Mouse (Mus musculus): ENCODE measurements around the gene Garnl3.
"Not testable (repeated sequence)": the region's sequence is repeated elsewhere in the genome, so short reads cannot be mapped to it uniquely, and the experiment has no call there.

The Garnl3 gene

DNA sequence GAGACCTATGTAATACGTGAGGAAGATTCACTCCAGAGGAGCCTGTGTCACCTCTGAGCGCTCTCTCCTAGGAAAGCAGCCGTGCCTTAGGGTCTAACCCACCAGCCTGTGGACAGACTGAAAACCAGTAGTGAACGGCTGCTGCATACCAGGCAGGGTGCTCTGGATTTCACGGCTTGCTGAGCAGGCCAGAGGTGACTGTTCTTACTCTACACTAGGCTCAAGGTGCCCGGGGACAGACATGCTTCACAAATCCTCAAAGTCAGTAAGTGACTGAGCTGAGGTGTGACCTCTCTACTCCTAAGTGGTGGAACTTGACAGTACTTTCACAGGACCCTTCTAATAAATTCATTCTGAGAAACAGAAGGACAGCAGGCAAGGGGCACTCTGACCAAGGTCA, 108.6 kb downstream of the Garnl3 start:
- no peak for DNase-seq (ENCODE audit: low spot score)

DNA sequence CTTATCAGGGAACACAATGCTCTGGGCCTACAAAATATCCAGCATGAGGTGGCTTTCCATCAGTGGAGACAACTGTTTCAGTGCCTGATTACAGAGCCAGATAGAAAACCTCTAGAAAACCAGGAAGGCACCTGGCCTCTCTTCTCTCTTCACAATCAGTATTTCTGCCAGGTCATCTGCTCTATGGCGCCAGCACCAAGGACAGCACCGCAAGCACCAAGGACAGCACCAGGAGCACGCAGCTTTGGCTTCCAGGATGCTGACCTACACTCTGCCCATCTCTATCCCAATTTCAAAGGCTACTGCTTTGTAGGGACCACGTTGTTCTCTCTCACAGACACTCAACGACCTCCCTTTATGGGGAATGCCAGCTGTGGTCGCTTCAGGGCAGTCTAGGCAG, 113.4 kb downstream of the Garnl3 start:
- peak; percentile 62 for DNase-seq (ENCODE audit: low spot score)

DNA sequence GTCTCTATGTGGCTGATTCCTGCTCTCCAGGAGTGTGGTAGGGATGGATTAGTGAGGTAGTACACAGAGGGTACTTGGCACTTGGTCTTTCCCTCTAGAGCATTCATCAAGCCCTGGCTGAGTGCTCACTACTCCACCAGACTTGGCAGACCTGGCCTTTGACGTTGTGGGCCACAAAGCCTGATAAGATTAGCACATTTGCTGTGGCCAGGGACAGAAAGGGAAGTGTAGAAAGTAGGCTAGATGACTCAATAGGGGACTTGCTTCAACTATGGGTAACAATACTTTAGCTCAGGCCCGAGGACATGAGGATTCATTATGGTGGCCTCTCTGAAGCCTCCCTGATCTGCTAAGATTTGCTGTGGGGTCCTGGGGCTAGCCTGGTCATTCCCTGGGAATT, 114.3 kb downstream of the Garnl3 start:
- no peak for DNase-seq (ENCODE audit: low spot score)

DNA sequence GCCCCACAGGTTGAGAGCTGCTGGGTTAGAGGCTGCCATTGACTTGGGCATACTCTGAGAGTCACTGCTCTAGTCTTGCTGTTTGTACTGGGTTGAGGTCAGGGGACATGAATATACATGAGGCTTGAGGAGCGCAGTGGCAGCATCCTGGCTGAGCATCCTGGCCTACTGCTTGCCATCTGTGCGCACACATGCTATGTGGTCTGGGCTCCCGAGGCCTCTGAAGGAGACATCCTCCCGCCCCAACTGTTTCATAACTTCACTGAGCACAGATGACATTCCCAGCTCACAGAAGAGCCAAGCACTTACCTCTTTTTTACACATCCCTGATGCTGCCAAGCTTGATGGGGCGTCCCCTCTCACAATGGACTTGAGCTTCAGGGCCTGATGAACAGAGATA, 116.6 kb downstream of the Garnl3 start:
- no peak for DNase-seq (ENCODE audit: low spot score)

DNA sequence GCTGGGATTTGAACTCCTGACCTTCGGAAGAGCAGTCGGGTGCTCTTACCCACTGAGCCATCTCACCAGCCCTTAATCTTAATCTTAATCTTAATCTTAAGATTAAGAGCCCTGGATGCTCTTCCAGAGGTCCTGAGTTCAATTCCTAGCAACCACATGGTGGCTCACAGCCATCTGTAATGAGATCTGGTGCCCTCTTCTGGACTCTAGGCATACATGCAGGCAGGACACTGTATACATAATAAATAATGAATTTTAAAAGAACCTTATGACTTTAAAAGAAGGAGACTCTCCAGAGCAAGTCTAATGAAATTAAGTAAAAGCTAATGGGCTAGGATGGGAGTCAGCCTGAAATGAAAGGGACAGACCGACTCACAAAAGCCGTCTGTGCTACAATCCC, 122.4 kb downstream of the Garnl3 start:
- DNase-seq (ENCODE audit: low spot score): not testable (repeated sequence)

DNA sequence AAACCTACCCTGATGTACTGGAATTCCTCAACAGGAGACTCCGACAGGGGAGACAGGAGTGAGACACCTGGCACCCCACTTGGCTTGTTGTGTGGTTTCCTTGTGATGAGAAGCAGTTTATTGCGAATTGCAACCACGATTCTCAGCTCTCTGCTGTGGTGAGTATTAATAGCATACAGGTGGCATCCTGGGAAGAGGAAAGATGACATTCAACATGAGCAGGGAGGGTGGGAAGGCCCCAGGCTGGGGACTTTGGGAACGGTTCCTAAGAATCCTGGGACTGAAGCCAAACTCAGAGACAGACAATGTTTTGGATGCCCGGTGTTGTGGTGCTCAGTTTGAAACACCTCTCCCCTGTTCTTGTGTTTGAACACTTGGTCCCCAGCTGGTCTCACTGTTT, 126.4 kb downstream of the Garnl3 start:
- DNase-seq (ENCODE audit: low spot score): no peak

DNA sequence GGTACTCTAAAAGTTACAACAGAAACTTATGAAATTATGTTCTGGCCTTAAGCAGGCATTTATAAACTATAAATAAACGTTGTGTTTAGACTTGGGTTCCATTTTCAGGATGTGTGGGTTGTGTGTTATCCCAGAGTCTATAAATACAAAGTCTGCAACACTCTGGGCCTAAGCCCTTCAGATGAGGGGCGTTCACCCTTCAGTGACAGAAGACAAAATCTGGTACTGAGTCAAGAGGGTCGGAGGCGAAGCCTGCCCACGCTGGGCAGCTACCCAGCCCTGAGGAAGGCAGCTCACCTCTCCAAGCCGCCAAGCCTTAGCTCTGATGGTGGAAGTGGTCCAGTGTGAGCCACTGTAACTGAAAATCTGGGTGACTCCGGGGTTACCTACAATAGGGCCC, 129.3 kb downstream of the Garnl3 start:
- DNase-seq (ENCODE audit: low spot score): no peak

DNA sequence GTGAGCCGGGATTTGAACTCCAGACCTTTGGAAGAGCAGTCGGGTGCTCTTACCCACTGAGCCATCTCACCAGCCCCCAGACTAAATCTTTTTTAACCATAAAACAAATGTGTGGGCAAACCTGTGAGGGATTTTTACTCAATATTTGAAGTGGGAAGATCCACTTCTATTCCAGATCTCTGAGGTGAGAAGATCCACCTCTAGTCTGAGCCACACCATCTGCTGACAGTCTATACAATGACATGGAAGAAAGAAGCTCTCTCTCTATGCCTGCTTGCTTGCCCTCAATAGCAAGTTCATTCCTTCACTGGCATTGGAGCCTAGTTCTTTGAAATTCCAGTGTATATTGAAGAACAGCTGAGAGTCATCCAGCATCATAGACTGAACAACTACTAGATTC, 131.7 kb downstream of the Garnl3 start:
- no peak for DNase-seq (ENCODE audit: low spot score)

DNA sequence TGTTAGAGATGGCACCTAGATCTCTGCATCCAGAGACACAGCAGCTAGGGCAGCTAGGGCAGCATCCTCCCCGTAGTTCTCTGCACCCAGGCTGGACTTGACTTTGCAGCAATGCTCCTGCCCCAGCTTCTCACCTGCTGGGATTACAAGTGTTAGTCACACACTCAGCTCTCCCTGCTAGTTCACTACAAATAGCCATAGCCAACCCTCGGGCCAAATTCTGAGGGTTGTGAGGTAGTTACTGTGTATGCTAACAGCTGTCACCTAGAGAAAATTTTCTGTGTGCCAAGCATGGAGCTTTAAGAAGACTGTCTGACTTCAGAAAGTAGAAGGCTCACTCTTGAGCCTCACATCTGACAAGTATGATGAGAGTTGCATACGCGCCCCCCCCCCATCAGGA, 133.7 kb downstream of the Garnl3 start:
- no peak for DNase-seq (ENCODE audit: low spot score)

DNA sequence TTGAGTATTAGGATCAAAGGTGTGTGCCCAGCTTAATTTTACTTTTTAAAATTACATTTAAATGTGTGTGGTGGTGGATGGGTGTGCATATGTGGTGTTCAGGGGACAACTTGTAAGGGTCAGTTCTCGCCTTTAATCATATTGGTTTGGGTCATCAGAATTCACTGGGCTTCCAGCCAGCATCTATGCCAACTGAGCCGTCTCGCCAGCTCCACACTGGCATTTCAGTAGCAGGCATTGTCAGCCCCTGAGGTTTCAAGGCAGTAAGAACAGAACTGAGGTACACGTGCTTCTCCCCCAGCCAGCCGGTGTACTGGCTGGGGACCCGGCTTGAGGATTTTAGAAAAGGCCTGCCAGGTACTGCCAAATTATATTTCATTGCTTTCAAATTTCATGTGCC, 134.4 kb downstream of the Garnl3 start:
- no peak for DNase-seq (ENCODE audit: low spot score)

DNA sequence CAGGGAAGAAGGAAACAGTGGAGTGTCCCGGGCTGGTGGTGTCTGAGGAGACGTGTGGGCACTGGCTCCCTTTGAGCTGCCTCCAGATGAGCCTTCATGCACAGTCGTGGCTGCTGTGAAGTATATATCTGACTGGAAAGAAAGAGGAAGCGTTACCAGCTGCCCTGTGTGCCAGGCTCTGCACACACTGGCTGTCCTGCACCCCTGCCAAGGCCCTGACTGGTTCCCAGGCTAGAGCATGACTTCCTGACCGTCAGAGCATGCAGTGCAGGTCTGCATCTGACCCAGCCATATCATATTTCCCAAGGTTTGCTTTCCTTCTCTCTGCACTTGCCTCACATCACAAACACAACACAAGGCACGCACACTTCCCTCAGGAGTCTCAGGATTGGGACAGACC, 139.3 kb downstream of the Garnl3 start:
- no peak for DNase-seq (ENCODE audit: low spot score)

DNA sequence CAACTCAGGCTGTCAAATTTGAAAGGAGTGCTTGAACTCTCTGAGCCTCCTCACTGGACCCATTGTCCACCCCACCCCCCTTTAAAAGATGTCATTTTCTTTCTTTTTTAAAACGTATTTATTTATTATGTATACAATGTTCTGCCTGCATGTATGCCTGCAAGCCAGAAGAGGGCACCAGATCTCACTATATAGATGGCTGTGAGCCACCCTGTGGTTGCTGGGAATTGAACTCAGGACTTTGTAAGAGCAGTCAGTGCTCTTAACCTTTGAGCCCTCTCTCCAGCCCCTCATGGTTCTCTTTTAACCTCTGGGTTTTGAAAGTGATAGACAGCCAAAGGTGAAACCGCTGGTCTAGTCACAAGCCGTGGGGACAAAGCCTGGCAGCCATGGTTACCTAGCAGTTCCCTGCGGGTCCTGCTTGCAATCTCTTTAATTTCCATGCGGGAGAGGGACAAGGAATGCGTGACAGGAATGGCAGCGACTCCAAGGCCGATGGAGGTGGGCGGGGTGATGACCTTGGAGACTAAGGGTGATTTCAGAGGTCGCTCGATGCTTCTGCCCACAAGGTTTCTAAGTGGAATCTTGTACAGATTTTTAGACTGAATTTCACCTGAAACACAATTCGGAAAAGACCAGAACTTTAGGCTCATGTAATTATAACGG, 141.2 kb downstream of the Garnl3 start:
- DNase-seq (ENCODE audit: low spot score): no peak

DNA sequence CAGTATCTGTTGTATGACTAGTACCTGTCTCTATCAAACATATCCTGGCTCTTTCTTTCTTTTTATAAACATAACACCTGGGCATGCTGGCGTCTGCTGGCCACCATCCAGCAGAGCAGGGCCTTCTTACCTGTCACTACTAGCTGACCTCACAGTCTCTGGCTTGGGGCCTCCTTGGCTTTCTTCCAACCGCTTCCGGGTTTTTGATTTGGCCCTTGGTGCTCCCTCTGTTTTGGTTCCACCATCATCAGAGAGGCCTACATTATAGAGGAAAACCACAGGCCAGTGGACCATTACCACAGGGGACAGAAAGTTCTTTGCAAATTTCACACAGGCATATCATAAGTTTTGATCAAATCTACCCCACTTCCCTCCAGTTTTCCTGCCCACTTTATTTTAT, 142.1 kb downstream of the Garnl3 start:
- DNase-seq (ENCODE audit: low spot score): no peak

DNA sequence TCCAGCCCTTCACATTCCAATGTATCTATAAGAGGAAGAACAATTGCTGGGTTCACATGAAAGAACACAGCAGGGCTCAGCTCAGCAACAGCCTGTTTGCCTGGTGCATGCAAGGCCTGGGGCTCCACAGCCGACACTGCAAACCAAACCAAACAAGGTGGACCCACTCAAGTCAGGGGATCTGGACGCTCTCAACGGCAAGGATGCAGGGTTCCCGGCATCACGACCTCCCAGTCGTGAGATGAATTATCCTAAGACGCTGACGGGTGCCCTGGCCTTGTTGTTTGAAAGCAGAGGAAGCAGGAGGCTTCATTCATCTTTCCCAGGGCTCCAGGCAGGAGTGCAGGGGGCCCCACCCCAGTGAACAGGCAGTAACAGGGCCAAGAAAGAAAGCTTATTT, 145.6 kb downstream of the Garnl3 start:
- no peak for DNase-seq (ENCODE audit: low spot score)

DNA sequence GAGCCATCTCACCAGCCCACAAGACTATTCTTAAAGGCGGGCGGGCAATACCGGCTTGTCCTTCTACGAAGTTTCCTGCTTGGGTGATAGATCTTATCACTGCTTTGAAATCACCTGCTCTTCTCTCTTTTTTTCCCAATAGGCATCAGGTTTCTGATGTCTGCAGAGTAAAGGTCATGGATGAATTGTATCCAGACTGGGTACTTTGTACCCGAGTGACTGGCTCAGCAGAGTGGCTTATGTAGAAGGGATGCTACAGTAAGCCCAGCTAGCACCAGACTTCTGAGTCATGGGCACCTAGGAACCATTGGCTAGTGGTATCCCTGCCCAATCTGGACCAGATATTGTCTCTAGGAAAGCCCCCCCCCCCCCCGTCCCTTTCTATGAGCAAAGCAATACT, 147.8 kb downstream of the Garnl3 start:
- DNase-seq (ENCODE audit: low spot score): no peak

DNA sequence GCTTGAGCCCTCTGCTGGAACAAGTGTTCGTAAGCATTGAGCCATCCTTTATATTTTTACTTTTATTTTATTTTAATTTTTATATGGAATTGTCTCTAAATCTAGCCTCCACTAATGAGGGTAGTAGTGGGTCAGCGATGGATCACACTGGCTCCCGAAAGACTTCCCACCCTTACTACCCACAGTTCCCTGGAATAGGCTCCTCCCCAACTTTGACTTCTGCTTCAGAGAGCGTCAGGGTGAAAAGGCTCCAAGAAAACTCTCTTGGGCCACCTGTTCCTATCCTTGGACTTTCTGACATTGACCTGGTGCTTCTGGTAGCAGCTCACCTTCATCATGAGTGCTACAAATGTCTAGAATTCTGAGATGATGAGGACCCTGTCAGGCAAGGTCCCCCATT, 148.8 kb downstream of the Garnl3 start:
- no peak for DNase-seq (ENCODE audit: low spot score)

DNA sequence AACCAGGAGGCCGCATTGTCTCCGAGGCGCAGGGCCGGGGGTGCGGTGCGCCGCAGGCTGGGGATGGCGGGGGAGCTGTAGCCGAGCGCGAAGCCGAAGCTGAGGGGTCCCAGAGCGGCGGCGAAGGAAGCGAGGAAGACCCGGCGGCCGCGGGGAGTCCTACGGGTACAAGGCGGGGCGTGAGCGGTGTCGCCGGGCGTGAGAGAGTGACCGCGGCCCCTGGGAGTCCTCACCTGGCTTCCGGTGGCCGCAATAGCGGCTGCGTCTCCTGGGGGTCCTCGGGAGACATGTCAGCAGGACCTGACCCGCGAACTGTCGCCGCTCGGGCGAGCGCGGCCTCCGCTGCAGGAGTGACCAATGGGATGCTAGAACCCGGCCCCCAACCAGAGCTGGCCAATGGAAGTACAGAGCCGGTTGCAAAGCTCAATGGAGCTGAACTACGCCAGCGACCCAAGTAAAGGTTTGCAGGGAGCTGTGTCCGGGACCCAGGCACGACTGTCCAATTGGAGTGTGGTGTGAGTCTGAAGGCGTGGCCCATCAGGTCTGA, 149.7 kb downstream of the Garnl3 start, which contains the start of gene Slc2a8:
TSS of gene Slc2a8 (minus strand) at position 359 of the 547 bp plus-strand sequence.
- peak; percentile 75 for DNase-seq (ENCODE audit: low spot score)

DNA sequence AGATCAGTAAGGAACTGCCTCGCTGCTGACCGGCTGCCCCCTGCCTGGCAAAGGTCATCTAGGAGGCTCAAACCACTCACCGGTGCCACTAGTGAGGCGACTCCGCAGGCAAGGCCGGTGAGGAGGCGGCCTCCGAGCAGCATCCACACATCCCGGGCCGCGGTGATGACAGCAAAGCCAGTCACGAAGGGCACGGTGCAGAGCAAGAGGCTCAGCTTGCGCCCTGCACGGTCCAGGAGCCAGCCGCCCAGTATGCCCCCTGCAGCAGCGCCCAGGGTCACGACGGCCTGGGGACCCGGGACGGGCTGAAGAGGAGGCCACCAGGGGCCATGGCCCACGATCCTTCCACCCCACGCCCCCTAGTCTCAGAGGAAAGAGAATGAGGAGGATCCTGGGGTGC, 150.2 kb downstream of the Garnl3 start:
- no peak for DNase-seq (ENCODE audit: low spot score)

DNA sequence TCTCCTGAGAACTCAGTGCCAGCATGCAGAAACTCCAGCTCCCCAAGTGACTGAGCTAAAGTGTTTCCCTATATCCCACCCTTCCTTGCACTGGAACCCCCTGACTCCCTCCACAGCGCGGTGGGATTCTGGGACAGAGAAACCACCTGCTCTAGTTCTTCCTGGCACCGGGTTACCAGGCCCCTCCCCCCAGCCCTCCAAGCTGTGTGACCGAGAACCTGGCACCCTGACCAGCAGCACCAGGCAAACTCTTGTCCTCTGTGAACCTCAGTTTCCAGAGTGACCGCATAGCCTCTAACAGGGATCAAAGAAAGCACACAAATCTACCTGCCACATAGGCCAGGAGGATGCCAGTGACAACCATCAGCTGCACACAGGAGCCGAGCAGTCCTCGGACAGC, 151.8 kb downstream of the Garnl3 start:
- DNase-seq (ENCODE audit: low spot score): no peak

DNA sequence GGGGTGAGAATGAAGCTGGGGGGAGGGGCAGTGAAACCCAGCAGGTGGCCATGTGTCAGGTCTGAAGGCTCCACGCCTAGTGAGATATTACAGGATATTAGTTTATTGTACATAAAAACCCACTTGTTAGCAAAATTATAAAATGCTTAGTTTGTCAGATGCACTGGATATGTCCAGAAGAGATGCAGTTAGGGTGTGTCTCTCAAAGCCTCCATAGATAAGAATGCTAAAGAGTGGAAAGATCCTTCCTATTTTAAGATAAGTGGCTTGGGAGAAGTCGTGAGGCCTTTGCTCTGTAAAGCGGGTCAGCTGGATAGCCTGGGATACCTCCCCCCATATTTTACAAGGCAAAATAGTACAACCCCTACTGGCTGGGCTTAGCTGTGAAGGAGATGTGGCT, 152.8 kb downstream of the Garnl3 start:
- no peak for DNase-seq (ENCODE audit: low spot score)

DNA sequence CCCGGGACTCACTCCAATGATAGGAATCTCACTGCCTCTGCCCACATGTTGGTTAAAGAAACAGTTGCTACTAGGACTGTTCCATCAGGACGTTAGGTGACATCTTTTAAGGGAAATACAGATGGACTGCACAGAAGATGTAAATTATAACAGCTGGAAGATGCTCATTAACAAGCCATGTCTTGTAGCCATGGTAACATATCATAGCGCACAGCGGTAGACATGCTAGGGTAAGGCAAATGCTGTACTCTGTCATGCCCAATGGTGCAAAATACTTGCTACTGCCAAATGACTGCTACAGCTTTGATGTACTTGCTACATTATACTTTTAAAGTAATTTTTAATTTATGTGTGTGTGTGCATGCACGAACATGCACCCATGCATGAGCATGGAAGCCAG, 154.3 kb downstream of the Garnl3 start:
- no peak for DNase-seq (ENCODE audit: low spot score)

DNA sequence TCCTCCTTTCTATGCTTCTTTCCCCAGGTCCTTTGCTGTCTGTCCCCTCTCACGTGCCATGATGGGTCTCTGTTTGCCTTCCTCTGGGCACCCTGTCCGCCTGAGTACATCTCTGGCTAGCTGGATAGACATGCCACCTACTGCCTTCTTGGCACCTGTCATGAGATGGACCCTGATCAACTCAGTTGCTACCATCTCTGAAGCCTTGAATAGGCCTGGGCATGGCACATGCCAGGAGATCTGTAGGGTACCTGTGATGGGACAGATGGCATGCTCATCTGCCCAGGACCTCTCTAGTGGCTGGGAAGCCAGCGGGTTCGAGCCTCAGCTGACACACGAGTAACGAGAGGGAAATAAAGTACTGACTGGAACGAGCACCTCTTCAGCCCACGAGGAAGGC, 157.2 kb downstream of the Garnl3 start:
- DNase-seq (ENCODE audit: low spot score): no peak

DNA sequence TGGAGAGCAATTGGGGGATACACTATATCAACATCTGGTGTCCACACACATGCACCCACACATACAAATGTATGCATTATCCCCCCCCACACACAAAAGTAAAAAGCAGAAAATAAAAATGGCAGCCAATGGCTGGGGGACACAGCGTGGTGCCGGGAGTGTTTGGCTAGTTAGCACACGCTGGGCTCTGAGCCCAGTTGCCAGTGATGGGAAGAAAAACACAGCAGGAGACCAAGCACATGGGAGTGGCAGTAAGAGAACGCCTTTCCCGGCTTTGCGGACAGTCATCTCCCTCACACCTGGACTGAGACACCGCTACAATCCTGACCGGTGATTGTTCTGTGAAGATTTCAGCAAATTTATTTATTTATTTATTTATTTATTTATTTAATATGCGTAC, 160.2 kb downstream of the Garnl3 start:
- no peak for DNase-seq (ENCODE audit: low spot score)

DNA sequence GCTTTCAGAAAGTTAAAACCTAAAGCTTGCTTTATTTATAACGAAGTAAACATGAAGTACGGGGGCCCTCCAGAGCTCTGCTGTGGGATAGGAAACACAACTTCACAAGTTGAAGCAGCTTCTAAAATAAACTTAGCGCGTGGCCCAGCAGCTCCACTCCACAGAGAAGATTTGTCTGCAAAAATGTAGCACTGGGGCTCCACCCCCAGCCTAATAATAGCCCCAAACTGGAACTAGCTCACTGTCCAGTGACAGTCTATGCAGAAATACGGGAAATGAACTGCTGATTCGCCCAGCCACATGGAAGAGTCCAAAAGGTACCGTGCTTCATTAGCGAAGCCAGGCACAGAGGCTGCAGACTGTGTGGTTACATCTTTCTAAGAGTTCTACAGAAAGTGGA, 162.1 kb downstream of the Garnl3 start:
- DNase-seq (ENCODE audit: low spot score): no peak

Measured in urinary bladder, postnatal 25 days (tissue).